Mouse (Mus musculus) heart, postnatal 25 days (tissue): ENCODE results near the gene Lamc1. TPM values are rescaled to one million over a fixed set of nuclear protein-coding genes. Genes with fewer than 3 reads are reported as not detected.

Experiments
- total RNA-seq, 2 experiments: library from RNA; stranded (reverse); gene quantifications; 2 replicates each; pipeline ENCODE4 v1.2.3; 2021

The Lamc1 gene
- total RNA-seq, 2 experiments from 2014 or later = 173 to 205 TPM

Other genes starting within 250 kb of the Lamc1 start
- 1 to 10 TPM; 8.7 to 9.3 TPM for gene Lamc2, start 146.3 kb downstream of the Lamc1 start, total RNA-seq
- gene Shcbp1l, start 92.4 kb upstream of the Lamc1 start, total RNA-seq = not detected
- gene Dhx9, start 154.9 kb upstream of the Lamc1 start, total RNA-seq = 10 to 100 TPM; 47.0 to 53.6 TPM
- gene Npl, start 217.3 kb upstream of the Lamc1 start, total RNA-seq = 1 to 10 TPM; 1.1 to 1.3 TPM